Mouse (Mus musculus) heart, embryonic 13.5 days (tissue): ENCODE measurements at regions not wholly inside any gene's neighbourhood (a gene's known extent, or its start where the extent isn't known, plus 50 kb on each side); places are given as distances from the start of the nearest gene placed in this dataset.

Experiments used
- ATAC-seq: fragments of 200-750 bp; cut with Nextera tagmentation; 2 replicates; pipeline ENCODE4 v1.8.0; 2017; ENCODE audit warnings: moderate TSS enrichment; ENCODE audit not compliant: insufficient number of reproducible peaks, low FRiP score, low TSS enrichment; ENCODE audit errors: extremely low read depth
- H3K27ac ChIP-seq: fragments of 300-500 bp; sonication (generic); replicated peaks from 2 replicates; pipeline ENCODE4 v1.5.1; 2015; ENCODE audit warnings: moderate library complexity, mild to moderate bottlenecking, inconsistent platforms
- H3K27me3 ChIP-seq: fragments of 300-500 bp; sonication (generic); replicated peaks from 2 replicates; pipeline ENCODE4 v1.6.1; 2015; ENCODE audit warnings: mild to moderate bottlenecking, inconsistent platforms
- H3K36me3 ChIP-seq: fragments of 300-500 bp; sonication (generic); 2 replicates; pipeline ENCODE4 v1.6.1; 2015; ENCODE audit warnings: mild to moderate bottlenecking, inconsistent platforms
- H3K4me1 ChIP-seq: fragments of 300-500 bp; sonication (generic); 2 replicates; pipeline ENCODE4 v1.6.1; 2015; ENCODE audit warnings: inconsistent platforms
- H3K4me2 ChIP-seq: fragments of 300-500 bp; sonication (generic); 2 replicates; pipeline ENCODE4 v1.6.1; 2015; ENCODE audit warnings: inconsistent platforms, mild to moderate bottlenecking, moderate library complexity
- H3K4me3 ChIP-seq: fragments of 300-500 bp; sonication (generic); 2 replicates; pipeline ENCODE4 v1.5.1; 2015; ENCODE audit warnings: moderate library complexity, mild to moderate bottlenecking, inconsistent platforms
- H3K9ac ChIP-seq: fragments of 300-500 bp; sonication (generic); 2 replicates; pipeline ENCODE4 v1.6.1; 2015; ENCODE audit warnings: inconsistent platforms, mild to moderate bottlenecking, moderate library complexity
- H3K9me3 ChIP-seq: fragments of 300-500 bp; sonication (generic); 2 replicates; pipeline ENCODE4 v1.6.1; 2016; ENCODE audit warnings: inconsistent platforms
- WGBS: fragments of 180-500 bp; shearing (Covaris S2); methylation state at CpG from one replicate; pipeline ENCODE4 v1.1.7; 2015; ENCODE audit warnings: mixed read lengths; 5-methylcytosine and 5-hydroxymethylcytosine counted together

GRCm38 (mm10) chr13:45251068-45251467 is 138.5 kb upstream of the Mylip start:
- H3K4me1 ChIP-seq = no peaks in the 10 kb centered on the region
- ATAC-seq = no peak
- H3K4me3 ChIP-seq = no peak overlapping the region
- H3K36me3 ChIP-seq = no peaks in the 10 kb centered on the region
- 46% methylated on average over 3 of the region's 3 CpGs for WGBS
- no peak overlapping the region for H3K27ac ChIP-seq
- H3K4me2 ChIP-seq = no peak overlapping the region
- no peaks in the 10 kb centered on the region for H3K9me3 ChIP-seq
- no peak overlapping the region for H3K9ac ChIP-seq
- H3K27me3 ChIP-seq = no peaks in the 10 kb centered on the region

DNA sequence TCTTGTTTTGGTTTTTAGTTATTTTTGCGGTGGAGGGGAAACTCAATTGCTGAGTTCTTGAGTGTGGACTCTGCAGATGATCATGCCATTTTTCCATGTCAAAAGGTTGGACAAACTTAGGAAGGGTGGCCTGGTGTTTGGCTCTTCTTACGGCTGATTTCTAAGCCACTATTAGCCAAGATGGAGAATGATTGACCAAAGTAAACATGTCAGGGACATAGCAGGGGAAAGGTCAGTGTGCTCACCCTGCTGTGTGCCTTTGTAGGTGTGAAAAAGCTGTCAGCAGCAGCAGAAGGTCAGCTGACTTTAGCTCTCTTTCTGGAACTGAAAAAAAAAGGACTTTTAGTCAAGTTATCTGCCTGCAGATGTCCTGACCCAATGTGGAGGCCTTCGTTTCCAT is 137.4 kb upstream of the Mylip start:
- Histone ChIP-seq H3K4me1 (no peaks in the 10 kb centered on the region), H3K9ac (no peak overlapping the region), H3K27me3 (no peaks in the 10 kb centered on the region), H3K36me3 (no peaks in the 10 kb centered on the region), H3K4me3 (no peak overlapping the region), H3K27ac (no peak overlapping the region), H3K9me3 (no peaks in the 10 kb centered on the region), H3K4me2 (no peak overlapping the region)
- 60% methylated on average over 3 of the region's 3 CpGs for WGBS
- ATAC-seq = no peak

GRCm38 (mm10) chr13:45253221-45253620 is 136.3 kb upstream of the Mylip start:
- Histone ChIP-seq H3K36me3 (no peaks in the 10 kb centered on the region), H3K4me2 (no peak overlapping the region), H3K27ac (no peak overlapping the region), H3K4me1 (no peaks in the 10 kb centered on the region), H3K27me3 (no peaks in the 10 kb centered on the region), H3K9me3 (no peaks in the 10 kb centered on the region), H3K4me3 (no peak overlapping the region), H3K9ac (no peak overlapping the region)
- no peak for ATAC-seq
- 59% methylated on average over 2 of the region's 2 CpGs for WGBS

- H3K4me1 ChIP-seq = no peaks in the 10 kb centered on the region
- H3K4me3 ChIP-seq = no peak overlapping the region
- no peaks in the 10 kb centered on the region for H3K27me3 ChIP-seq
- H3K9ac ChIP-seq = no peak overlapping the region
- no peaks in the 10 kb centered on the region for H3K36me3 ChIP-seq
- H3K27ac ChIP-seq = no peak overlapping the region
- H3K9me3 ChIP-seq = no peaks in the 10 kb centered on the region
- ATAC-seq = no peak
- 61% methylated on average over 6 of the region's 6 CpGs for WGBS
- H3K4me2 ChIP-seq = no peak overlapping the region
These were observed 134.3 kb upstream of the Mylip start for GRCm38 (mm10) chr13:45255277-45255676.

GRCm38 (mm10) chr13:45262011-45262410 is 127.5 kb upstream of the Mylip start:
- ATAC-seq = no peak
- WGBS = 56% methylated on average over 5 of the region's 5 CpGs
- H3K36me3 ChIP-seq = no peaks in the 10 kb centered on the region
- H3K27ac ChIP-seq = no peak overlapping the region
- no peak overlapping the region for H3K9ac ChIP-seq
- H3K4me3 ChIP-seq = no peak overlapping the region
- no peaks in the 10 kb centered on the region for H3K27me3 ChIP-seq
- no peaks in the 10 kb centered on the region for H3K4me1 ChIP-seq
- no peaks in the 10 kb centered on the region for H3K9me3 ChIP-seq
- no peak overlapping the region for H3K4me2 ChIP-seq

DNA sequence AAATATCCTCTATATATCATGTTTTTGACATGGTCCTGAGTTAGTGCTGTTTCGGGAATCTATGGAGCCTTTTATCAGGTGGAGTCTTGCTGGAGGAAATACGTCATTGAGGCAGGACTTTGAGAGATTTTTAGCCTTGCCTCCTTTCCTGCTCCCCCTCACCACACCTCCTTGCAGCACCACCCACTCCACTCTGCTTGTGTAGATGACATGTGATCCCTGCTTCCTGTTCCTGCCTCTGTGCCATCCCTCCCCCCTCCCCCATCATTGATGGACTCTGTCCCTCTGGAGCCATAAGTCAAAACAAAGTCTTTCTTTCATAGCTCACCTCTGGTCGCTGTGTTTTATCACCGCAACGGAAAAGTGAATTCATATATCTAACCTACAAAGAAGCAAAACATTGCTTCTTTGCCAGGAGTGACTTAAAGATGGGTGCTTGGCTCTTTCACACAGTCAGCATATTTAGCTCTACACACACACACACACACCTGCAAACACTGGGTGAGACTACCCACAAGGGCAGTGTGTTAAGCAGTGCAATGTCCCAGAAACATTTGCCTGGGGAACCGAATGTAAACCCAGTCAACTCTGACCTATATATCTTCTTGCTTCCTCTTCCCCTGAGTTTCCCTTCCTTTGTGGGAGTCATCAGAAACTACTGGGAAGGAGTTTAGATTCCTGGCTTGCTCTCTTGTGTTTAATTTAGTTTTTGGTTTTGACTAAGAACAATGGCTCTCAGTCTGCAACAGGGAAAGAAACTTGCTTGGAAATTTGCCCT is 123.1 kb upstream of the Mylip start:
- Histone ChIP-seq H3K27me3 (no peaks in the 10 kb centered on the region), H3K9me3 (no peaks in the 10 kb centered on the region), H3K9ac (no peak overlapping the region), H3K27ac (no peak overlapping the region), H3K4me2 (no peak overlapping the region), H3K4me3 (no peak overlapping the region), H3K36me3 (no peaks in the 10 kb centered on the region), H3K4me1 (no peaks in the 10 kb centered on the region)
- 71% methylated on average over 6 of the region's 6 CpGs for WGBS
- no peak for ATAC-seq

DNA sequence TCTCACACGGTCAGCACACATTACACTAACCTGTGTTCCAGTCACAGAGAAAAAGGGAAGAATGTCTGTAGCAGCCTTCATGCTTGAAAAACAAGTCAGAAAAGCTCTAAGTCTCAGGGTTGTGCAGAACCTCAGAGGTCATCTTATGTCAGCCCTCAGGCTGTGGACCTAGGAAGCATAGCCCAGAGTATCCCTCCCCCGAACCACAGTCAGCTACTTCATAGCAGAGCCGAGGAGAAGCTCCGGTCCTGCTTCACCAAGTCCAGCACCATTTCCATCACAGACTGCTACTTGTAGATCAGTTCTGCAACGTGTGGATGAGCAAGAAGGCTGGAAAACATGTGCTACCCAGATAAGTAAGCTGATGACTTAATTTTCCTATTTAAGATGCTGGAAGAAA is 122.1 kb upstream of the Mylip start:
- ATAC-seq = no peak
- H3K27me3 ChIP-seq = no peaks in the 10 kb centered on the region
- 64% methylated on average over 5 of the region's 5 CpGs for WGBS
- H3K4me1 ChIP-seq = no peaks in the 10 kb centered on the region
- H3K4me2 ChIP-seq = no peak overlapping the region
- H3K9me3 ChIP-seq = no peaks in the 10 kb centered on the region
- H3K9ac ChIP-seq = no peak overlapping the region
- no peak overlapping the region for H3K27ac ChIP-seq
- no peaks in the 10 kb centered on the region for H3K36me3 ChIP-seq
- no peak overlapping the region for H3K4me3 ChIP-seq

- Histone ChIP-seq H3K27me3 (no peaks in the 10 kb centered on the region), H3K36me3 (no peaks in the 10 kb centered on the region), H3K4me3 (no peak overlapping the region), H3K4me2 (no peak overlapping the region), H3K9me3 (no peaks in the 10 kb centered on the region), H3K4me1 (no peaks in the 10 kb centered on the region), H3K27ac (no peak overlapping the region), H3K9ac (no peak overlapping the region)
- no peak for ATAC-seq
- 70% methylated on average over 4 of the region's 4 CpGs for WGBS
These were observed 121.6 kb upstream of the Mylip start for GRCm38 (mm10) chr13:45267906-45268305.

GRCm38 (mm10) chr13:45274261-45274884 is 115.2 kb upstream of the Mylip start:
- Histone ChIP-seq H3K9ac (no peak overlapping the region), H3K27ac (peak overlapping the region; percentile 66), H3K9me3 (no peaks in the 10 kb centered on the region), H3K4me1 (peaks cover 16% of the 10 kb centered on the region), H3K4me2 (peak overlapping the region; percentile 26; the same call in 1 of the 2 replicates), H3K36me3 (no peaks in the 10 kb centered on the region), H3K27me3 (no peaks in the 10 kb centered on the region), H3K4me3 (no peak overlapping the region)
- ATAC-seq = no peak; the same call in 1 of the 2 replicates
- 32% methylated on average over 8 of the region's 8 CpGs for WGBS

DNA sequence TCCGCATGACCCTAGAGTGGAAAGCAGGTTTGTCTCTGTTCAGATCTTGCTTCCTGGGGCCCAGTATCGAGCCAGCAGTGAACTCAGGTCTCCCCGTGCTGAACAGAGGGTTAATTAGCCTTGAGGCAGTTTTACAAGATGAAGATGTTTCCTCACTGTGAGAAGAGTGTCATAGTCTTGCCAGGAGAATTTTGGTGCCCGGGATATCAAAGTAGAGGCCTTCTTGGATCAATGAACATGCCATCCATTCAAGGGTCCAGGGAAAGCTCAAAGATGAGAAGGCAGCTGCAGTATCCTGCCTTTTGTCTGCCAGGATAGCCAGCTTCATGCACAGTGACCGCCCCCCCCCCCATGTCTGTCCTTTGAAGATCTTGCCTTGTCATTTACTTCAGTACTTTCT is 114.2 kb upstream of the Mylip start:
- no peak overlapping the region for H3K4me2 ChIP-seq
- H3K9ac ChIP-seq = no peak overlapping the region
- ATAC-seq = no peak
- 46% methylated on average over 5 of the region's 5 CpGs for WGBS
- no peak overlapping the region for H3K4me3 ChIP-seq
- no peaks in the 10 kb centered on the region for H3K9me3 ChIP-seq
- H3K27me3 ChIP-seq = no peaks in the 10 kb centered on the region
- H3K27ac ChIP-seq = no peak overlapping the region
- H3K4me1 ChIP-seq = peaks cover 16% of the 10 kb centered on the region
- H3K36me3 ChIP-seq = no peaks in the 10 kb centered on the region

GRCm38 (mm10) chr13:45277842-45278416 is 111.6 kb upstream of the Mylip start:
- H3K36me3 ChIP-seq = no peaks in the 10 kb centered on the region
- H3K9me3 ChIP-seq = no peaks in the 10 kb centered on the region
- peaks cover 16% of the 10 kb centered on the region for H3K4me1 ChIP-seq
- no peaks in the 10 kb centered on the region for H3K27me3 ChIP-seq
- no peak overlapping the region for H3K4me2 ChIP-seq
- no peak overlapping the region for H3K27ac ChIP-seq
- no peak for ATAC-seq
- WGBS = 62% methylated on average over 7 of the region's 7 CpGs
- H3K9ac ChIP-seq = no peak overlapping the region
- H3K4me3 ChIP-seq = no peak overlapping the region

- H3K4me2 ChIP-seq = no peak overlapping the region
- H3K27ac ChIP-seq = no peak overlapping the region
- no peaks in the 10 kb centered on the region for H3K36me3 ChIP-seq
- no peaks in the 10 kb centered on the region for H3K27me3 ChIP-seq
- no peak for ATAC-seq
- 80% methylated on average over 8 of the region's 8 CpGs for WGBS
- no peak overlapping the region for H3K4me3 ChIP-seq
- no peak overlapping the region for H3K9ac ChIP-seq
- H3K9me3 ChIP-seq = no peaks in the 10 kb centered on the region
- no peaks in the 10 kb centered on the region for H3K4me1 ChIP-seq
These were observed 108.4 kb upstream of the Mylip start for GRCm38 (mm10) chr13:45281106-45281505.
